Mouse (Mus musculus) yolk sac, embryonic 10.5 days (tissue): ENCODE measurements around the gene 2900026A02Rik.
A peak's percentile ranks its signal among the peaks of the same experiment; 100 is the strongest.

Experiments used
- DNase-seq: peaks from one replicate; pipeline ENCODE4 v3.0.0-alpha.2; 2017; ENCODE audit warnings: low spot score

The 2900026A02Rik gene

GRCm38 (mm10) chr5:113149052-113149451 is 72.0 kb downstream of the 2900026A02Rik start:
- no peak for DNase-seq

- no peak for DNase-seq
Measured at GRCm38 (mm10) chr5:113147994-113148471, 73.0 kb downstream of the 2900026A02Rik start.

- DNase-seq: no peak
Measured at GRCm38 (mm10) chr5:113146656-113147055, 74.4 kb downstream of the 2900026A02Rik start.

DNA sequence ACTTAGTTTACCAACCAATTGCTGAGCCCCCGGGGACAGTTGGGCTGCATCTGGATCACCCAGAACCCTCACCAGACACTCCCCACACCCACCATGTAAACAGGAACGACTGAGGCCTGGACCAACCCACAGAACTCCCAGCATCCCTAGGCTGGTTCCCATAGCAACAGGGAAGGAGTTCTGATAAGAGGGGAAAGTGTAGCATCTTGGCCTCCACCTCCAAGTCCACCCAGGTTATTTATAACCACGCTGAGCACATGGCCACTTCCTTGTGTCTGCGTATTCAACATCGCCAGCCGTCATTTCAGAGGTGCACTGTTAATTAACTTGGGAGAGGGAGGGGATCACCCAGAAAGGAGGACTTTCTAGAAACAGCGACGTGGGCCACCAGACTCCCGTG is 75.9 kb downstream of the 2900026A02Rik start:
- no peak for DNase-seq

- no peak for DNase-seq
Measured at GRCm38 (mm10) chr5:113142486-113142885, 78.5 kb downstream of the 2900026A02Rik start.

GRCm38 (mm10) chr5:113142018-113142417 is 79.0 kb downstream of the 2900026A02Rik start:
- DNase-seq: no peak

- no peak for DNase-seq
Measured at GRCm38 (mm10) chr5:113140872-113141271, 80.2 kb downstream of the 2900026A02Rik start.

- DNase-seq: no peak
Measured at GRCm38 (mm10) chr5:113140051-113140450, 81.0 kb downstream of the 2900026A02Rik start.

DNA sequence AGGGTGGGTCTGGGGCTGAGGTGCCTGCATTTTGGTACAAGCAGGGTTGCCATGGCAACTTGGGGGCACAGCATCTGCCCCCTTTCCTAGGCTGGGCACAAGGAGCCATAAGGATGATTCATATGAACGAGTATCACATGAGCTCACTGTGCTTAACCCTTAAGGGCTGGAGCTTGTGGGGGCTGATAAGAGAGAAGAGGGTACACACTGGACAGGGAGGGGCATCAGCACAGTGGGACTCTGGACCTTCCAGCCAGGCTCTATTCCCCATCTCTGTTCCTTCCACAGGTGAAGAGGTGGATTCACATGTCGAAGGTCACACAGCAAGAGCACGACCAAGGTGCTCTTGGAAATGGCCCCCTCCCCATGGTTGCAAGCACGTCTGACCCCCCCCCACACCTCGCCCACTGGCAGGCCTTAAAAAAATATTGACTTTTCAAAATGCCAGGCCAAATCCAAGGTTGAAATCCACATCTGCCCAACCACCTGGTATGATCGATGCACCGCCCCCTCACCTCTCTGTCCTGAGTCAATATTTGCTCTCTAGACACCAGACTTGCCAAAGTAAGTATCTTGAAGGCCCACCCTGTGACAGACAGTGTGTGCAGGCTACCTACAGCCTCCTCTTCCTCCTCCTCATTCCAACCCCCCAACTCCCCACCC is 81.8 kb downstream of the 2900026A02Rik start:
- DNase-seq: peak; percentile 78

DNA sequence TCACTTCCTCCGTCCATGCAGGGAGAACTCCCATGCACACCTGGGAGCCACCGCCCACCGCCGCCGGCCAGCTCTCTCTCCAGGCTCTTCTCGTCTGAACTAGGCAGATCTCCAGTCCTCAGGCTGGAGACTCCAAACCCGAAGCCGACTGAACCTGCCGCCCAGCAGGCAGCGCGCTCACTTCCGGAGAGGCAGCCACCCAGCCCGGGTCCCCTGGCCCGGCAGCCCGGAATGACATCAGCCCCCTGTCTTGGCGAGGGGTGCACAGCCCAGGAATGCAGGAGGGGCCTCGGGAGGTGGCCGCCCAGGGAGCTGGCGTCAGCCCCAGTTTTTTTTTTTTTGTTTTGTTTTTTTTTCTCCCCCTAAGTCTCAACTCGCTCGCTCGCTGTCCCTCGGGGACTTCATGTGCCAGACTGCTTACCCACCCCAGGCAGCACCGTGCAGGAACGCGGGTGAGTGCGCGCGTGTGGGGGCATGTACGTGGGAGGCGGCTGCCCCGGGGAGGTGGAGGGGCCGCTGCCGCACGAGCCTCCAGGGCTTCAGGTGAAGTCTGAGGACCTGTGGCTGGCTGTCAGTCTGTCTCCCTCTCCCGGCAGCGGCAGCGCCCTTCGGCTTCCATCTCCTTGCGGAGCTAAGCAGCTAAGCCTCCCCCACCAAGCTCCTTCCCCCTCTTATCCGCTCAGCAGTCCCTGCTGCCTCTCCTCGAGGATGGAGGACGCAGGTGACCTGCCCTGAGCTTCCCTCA is 82.5 kb downstream of the 2900026A02Rik start:
- peak; percentile 62 for DNase-seq

DNA sequence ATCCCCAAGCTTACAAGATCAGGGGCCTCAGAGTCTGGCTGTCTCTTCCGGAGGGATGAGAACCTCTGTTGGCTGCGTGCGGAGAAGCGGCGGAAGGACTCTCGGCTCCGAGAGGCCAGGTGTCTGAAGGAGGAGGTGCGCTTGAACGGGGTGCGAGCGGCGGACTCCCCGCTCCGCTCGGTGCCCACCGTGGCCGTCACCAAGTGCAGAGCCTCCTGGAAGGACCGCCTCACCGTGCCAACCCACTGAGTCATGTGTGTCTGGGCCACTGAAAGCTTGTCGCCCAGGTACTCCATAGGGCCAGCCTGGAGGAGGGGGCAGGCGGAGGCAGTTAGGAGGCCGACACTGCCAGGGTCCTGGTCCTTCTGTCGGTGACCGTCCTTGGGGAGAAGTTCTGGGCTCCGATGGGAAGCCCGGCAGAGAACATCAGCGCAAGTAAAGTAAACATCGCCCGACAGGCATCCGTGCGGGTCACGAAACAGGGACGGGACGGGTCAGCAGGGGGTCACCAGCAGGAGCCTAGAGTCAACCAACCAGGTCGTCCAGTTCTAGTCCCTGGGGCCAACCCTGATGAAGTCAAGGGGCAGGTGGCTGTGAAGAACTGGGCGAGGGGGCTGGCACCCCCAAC is 83.2 kb downstream of the 2900026A02Rik start:
- no peak for DNase-seq

GRCm38 (mm10) chr5:113136951-113137487 is 84.0 kb downstream of the 2900026A02Rik start:
- no peak for DNase-seq

GRCm38 (mm10) chr5:113135513-113135912 is 85.5 kb downstream of the 2900026A02Rik start:
- DNase-seq: no peak

GRCm38 (mm10) chr5:113133722-113134710 is 87.0 kb downstream of the 2900026A02Rik start:
- DNase-seq: no peak

GRCm38 (mm10) chr5:113133080-113133491 is 88.0 kb downstream of the 2900026A02Rik start:
- DNase-seq: no peak

- DNase-seq: no peak
Measured at GRCm38 (mm10) chr5:113132635-113133041, 88.4 kb downstream of the 2900026A02Rik start.

- no peak for DNase-seq
Measured at GRCm38 (mm10) chr5:113128426-113128825, 92.6 kb downstream of the 2900026A02Rik start.

- DNase-seq: no peak
Measured at GRCm38 (mm10) chr5:113126476-113126875, 94.6 kb downstream of the 2900026A02Rik start.

GRCm38 (mm10) chr5:113123693-113124092 is 97.3 kb downstream of the 2900026A02Rik start:
- no peak for DNase-seq

- no peak for DNase-seq
Measured at GRCm38 (mm10) chr5:113122326-113123054, 98.5 kb downstream of the 2900026A02Rik start.

- DNase-seq: no peak
Measured at GRCm38 (mm10) chr5:113121591-113121875, 99.5 kb downstream of the 2900026A02Rik start.
